Mouse (Mus musculus) CH12F3 (cell line): ENCODE data around the gene Tmem259.

Source experiments
- in situ Hi-C: fragments of 300-500 bp; cut with MboI; formaldehyde crosslinking; loops from 2 replicates; pipeline ENCODE4 v1.14.3; 2020; ENCODE audit warnings: low sequenced_read_pairs

Gene Tmem259

DNA sequence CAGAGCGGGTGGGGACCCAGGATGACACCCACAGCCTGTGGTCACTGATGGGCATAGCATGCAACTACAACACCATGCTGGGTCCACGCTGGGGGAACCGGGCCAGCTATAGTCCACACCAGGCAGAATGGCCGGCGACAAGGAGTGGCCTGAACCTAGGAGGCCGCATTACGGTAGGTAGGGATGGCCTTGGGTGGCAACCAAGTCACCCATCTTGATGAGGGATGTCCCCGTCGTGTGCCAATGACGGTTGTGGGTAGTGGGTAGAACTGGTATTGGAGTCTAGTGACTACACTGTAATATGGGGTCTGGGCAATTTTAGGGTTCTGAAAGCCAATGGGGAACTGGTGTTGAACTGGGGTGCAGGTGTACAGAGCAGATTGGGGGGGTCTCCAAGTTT is 32.8 kb upstream of the Tmem259 start:
- in situ Hi-C loops = no loop called here

DNA sequence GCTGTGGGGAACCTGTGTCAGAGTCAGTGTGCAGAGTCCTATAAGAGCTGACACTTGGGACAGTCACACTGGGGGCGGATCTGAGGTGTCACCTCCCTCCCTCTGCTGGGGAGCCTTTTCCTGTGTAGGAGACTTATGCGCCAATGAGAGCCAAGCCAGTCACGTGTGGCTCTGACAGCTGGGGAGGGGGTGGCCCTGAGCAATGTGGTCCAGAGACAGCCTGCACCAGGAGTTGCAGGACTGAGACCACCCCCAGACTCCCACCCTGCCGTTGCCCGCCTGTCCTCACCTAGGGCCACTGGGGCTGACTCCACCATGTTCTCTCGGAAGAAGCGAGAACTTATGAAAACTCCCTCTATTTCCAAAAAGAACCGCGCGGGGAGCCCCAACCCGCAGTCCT is 32.4 kb upstream of the Tmem259 start, which contains the start of gene Arhgap45:
Gene Arhgap45 (plus strand): TSS at position 143 of the 400 bp plus-strand sequence.
- in situ Hi-C loops = no loop called here

DNA sequence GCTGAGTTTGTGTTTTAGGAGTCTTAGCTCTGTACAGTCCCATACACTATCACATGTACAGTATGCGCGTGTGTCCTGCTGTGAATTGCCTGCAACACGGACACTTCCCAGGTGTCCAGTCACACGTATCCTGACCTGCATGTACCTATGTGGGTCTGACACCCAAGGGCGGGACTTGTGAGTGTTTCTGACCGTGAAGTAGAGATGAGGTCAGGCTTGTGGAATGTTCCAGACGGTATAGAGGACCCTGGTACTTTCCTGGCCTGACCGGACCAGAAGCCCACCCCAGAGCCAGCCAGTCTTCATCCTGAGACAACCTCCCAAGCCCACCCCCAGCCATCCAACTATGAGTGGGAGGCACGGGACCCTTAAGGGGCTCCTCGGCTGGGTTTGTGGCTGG is 31.5 kb upstream of the Tmem259 start:
- in situ Hi-C loops = no loop called here

DNA sequence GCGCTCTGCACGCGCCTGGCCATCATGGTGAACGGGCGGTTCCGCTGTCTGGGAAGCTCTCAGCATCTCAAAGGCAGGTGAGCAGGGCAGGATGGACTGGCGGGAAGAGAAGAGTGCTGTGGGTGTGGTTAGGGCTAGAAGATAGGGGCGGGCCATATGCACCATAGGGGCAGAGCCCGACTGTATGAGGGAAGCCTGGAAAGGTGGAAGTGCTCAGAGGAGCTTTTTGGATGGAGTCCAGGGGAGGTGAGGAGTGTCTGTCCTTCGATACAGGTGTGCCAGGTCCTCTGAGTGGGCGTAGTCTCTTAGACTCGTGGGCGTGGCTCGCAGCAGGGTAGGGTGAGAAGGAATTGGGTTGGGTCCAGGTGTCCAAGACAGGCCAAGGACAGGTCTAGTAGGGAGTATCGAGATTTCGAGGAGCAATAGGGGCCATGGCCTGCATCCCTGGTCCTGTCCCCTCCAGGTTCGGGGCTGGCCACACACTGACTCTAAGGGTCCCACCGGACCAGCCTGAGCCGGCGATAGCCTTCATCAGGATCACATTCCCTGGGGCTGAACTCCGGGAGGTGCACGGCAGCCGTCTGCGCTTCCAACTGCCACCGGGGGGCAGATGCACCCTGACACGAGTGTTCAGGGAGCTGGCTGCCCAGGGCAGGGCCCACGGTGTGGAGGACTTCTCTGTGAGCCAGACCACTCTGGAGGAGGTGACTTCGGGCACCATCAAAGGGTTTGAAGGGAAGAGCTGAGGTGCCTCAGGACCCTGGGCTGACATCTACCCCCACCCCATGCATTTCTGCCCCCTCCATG is 30.6 kb upstream of the Tmem259 start:
- in situ Hi-C loops = no loop called here

DNA sequence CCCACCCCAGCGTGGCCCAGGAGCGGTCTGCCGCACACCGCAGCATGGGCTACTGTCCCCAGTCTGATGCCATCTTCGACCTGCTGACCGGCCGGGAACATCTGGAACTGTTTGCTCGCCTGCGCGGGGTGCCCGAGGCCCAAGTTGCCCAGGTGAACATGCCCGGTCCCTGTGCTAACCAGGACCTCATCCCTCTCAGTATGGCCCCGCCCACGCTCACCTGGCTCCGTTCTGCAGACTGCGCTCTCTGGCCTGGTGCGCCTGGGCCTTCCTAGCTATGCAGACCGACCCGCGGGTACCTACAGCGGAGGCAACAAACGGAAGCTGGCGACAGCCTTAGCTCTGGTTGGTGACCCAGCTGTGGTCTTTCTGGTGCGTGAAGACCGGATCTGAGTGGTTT is 29.5 kb upstream of the Tmem259 start:
- in situ Hi-C loops = no loop called here

DNA sequence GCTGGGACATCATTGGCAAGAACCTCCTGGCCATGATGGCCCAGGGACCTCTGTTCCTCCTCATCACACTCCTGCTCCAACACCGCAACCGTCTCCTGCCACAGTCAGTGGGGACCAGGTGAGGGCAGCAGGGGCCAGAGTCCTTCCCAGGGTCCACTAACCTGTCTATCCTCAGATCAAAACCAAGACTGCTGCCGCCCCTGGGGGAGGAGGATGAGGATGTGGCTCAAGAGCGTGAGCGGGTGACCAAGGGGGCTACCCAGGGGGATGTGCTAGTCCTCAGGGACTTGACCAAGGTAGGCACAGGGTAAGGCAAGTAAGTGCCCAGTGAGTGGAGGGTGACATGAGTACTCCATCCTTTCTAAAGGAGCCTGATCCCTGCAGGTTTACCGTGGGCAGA is 27.6 kb upstream of the Tmem259 start:
- in situ Hi-C loops = no loop called here

DNA sequence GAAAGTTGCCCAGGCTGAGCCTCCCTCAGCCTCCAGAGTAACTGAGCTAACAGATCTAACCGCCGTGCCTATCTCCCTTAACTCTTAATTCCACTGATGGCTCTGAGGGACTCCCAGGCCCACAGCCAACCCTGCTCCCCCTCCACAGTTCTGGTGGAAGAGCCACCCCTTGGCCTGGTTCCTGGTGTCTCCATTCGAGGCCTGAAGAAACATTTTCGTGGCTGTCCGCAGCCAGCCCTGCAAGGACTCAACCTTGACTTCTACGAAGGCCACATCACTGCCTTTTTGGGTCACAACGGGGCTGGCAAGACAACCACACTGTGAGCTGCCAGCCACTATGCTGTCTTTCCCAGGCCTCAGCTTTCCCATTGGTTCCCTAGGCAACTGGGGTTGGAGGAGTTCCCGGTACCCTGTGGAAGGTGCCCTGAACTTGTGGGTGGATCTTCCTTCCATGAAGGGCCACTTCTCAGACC is 20.1 kb upstream of the Tmem259 start:
- in situ Hi-C loops = no loop called here

DNA sequence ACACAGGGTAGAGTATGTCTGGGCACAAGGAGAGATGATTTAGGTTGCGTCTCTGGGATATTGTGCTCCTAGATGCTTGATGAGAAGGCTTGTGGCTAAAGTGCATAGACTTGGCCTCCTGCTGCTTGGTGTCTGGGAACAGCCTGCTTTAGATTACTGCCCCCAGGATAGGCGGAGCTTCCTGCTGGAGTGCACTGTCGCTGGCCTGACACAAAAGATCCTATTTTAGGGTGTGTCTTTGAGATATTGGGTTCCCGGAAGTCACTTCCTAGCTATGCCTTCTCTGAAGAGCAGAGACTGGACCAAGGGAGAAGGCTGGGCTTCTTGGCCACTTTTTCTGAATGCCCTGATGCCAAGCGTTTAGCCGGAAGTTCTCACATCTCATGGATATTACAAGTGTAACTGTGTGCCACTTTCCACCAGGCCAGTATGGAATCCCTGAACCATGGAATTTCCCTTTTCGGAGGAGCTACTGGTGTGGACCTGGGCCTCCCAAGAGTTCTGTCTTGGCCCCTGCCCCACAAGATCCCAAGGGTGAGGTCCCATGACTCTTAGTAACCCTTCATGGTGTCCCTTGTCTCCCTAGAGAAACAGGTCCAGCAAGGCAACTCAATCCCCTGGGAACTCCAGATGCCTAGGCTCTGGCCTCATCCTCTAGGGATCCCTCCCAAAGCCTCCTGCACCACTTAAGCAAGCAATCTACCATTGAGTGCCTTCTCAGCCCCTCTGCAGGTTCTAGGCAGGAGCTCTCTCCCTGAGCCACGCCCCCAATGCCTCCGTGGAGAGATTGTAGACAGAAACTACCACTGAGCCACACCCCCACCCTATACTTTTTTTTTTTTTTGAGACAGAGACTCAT is 19.5 kb upstream of the Tmem259 start:
- in situ Hi-C loops = no loop called here

DNA sequence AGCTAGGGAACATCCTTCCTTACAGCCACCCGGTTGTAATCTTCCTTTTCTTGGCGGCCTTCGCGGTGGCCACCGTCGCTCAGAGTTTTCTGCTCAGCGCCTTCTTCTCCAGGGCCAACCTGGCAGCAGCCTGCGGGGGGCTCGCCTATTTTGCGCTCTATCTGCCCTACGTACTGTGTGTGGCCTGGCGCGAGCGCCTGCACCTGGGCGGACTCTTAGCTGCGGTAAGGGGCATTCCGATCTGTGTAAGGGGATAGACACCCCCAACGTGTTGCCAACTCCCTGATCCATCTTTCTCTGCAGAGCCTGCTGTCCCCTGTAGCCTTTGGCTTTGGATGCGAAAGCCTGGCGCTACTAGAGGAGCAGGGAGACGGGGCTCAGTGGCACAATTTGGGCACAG is 18.7 kb upstream of the Tmem259 start:
- in situ Hi-C loops = no loop called here

DNA sequence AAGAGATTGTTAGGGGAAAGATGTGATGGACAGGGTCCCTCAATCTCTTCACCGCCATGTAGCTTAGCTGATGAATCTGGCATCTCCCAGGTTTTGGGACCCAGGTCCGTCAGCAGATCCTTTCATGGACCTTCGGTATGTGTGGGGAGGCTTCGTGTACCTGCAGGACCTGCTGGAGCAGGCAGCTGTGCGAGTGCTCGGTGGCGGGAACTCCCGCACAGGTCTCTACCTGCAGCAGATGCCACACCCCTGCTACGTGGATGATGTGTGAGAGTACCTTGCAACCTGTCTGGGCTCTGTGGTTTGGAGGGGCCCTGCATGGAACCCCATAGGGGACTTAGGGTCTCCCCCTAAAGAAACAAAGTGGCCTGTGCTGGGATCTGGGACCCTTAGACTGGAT is 17.8 kb upstream of the Tmem259 start:
- in situ Hi-C loops = no loop called here

DNA sequence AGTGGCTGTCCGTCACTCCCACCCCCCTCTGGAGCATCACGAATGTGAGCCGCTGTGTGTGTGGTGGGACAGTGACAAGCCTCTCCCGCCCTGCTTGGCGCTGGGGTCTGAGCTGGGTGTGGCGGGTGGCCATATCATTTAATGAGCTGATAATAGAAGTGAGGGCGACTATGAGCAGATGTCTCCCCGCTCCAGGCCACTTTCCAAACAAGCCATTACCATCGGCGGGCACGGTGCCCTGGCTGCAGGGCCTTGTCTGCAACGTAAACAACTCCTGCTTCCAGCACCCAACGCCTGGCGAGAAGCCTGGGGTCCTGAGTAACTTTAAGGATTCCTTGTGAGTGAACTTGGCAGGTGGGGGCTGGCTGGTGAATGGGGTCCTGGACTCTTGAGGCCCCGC is 13.7 kb upstream of the Tmem259 start:
- in situ Hi-C loops = no loop called here

DNA sequence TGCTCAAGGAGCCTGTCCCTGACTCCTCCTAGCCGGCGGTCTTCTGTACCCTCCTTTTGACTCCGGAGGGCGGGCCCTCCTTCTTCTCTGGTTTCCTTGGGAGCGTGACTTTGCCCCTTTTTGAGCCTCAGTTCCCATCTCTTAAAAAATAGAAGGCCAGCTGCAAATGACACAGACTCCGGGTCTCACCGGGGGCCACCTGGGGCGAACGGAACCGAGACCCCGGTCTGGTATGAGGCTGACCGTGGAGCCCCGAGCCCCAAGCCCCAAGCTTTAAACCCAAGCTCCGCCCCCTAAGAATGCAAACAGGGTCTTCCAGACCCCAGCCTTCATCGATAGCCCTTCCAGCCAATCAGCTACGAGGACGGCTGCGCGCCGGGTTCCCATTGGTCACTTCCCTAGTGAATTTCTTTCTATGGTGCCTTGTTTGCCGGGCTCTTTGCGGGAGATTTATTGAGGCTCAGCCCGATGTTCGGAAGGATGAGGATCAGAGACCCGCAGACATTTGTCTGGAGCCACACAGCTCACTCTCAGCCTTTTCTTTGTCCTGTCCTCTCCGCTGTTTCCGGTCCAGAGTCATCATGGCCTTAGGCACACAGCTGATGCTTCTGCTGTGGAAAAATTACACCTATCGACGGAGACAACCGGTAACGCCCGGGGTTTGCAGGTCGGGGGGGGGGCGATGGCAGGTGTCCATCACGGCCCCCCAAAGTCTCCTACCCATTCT is 13.1 kb upstream of the Tmem259 start:
- in situ Hi-C loops = no loop called here

DNA sequence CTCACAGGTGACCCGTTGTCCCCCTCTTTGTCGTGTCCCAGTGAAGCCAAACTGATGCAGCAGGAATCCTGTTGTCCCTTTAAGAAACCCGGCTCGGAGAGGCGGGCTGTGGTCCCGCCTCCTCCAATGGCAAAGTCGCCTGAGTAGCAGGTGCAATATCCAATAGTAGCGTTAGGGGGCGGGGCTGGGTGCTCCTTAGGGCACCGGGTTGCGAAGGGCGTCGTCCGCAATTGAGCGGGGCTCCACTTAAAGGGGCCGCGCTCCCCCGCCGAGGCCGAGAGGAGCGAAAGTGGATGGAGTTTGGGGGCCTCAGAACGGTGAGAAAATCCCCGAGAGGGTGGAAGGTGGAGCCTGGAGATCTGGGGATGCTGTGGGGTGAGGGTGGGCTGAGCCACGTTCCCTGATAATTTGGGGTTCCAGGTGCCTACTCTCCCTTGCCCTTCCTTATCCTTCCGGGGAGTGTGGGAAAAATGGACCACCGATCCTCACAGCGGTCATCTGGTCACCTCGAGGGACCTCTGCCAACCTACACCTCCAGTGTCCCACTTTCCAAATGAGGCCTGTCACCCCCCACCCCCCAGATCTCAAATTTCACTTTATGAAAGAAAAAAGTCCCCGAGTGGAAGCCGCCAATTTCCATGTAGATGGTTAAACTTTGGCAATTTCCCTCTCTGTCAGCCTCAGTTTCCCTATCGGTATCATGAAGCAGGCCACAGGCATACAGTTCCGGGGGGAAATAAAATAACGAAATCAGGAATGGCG is 12.3 kb upstream of the Tmem259 start, which contains the start of gene Abca7:
Gene Abca7 (plus strand): TSS at position 223 of the 762 bp plus-strand sequence.
- in situ Hi-C loops = no loop called here

DNA sequence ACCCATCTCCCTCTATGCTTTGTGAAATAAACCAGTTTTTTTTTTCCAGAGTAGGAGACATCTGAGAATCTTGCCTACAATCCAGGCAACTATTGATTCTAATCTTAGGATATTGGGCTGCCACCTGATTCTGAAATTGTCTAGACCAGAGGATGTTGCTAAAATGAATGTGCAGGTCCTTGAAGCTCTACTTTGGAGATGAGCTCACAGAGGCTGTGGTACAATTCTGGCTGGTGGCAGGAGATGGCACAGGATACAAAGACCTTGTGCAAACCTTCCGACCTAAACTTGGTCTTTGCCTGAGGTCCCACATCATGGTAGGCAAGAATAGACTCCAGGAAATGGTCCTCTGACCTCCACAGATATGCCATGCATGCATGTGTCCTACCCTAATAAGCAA is 11.5 kb upstream of the Tmem259 start:
- in situ Hi-C loops = no loop called here

DNA sequence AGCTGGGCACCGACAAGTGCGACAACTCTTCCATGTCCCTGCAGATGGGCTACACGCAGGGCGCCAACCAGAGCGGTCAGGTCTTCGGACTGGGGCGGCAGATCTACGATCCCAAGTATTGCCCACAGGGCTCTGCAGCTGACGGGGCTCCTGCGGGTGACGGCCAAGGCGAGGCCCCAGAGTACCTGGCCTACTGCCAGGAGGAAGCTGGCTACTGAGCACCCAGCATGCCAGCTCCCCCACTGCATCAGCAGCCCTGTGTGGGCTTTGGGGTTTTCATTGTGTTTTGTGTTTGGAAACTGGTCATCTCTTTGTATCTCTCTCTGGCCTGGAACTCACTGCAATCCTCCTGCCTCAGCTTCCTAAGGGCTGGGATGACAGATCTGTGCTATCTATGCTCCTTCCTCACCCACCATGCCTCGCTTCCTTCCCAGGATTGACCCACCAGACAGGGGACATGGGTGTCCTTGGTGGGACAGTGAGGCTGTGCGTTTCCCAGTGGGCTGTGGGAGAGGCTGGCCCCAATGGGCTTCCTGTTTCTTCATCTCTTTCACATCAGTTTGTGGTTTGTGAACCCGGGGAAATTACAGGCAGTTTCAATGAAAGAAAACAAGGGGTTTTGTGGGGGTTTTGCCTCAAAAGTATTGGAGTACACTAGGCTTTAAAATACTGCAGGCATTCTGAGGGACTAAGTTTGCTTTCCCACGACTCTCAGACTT is 10.4 kb upstream of the Tmem259 start:
- in situ Hi-C loops = no loop called here

DNA sequence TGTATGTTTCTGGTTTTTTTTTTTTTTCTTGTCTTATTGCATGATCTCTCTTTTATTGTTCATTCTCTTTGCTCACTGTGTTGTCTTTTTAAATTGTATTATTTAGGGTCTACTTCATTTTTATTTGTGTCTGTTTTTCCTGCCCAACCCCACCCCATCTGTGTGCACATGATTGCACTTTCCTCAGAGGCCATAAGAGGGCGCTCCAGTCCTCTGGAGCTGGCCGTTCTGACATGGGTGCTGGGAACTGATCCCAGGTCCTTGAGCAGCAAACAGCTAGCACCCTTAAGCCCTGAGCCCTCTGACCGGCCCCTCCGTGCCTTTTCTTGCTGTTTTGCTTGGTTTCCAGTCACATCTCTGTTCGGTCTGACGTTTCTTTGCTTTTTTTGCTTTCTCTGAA is 7.4 kb upstream of the Tmem259 start:
- in situ Hi-C loops = no loop called here

DNA sequence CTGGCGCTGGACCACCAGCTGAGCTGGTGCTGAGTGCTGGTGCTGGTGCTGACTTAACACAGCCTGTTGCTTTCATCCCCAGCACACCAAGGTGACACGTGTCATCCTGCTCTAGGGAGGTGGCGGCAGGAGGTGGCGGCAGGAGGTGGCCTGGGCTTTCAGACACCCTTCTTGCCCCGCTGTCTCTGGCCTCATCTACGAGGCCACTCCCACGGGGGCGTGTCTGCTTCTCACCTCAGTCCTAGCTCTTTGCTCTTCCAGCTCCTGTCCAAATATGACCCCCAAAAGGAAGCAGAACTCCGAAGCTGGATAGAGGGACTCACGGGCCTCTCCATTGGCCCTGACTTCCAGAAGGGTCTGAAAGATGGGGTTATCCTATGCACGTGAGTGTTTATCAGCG is 7.0 kb upstream of the Tmem259 start:
- in situ Hi-C loops = no loop called here

DNA sequence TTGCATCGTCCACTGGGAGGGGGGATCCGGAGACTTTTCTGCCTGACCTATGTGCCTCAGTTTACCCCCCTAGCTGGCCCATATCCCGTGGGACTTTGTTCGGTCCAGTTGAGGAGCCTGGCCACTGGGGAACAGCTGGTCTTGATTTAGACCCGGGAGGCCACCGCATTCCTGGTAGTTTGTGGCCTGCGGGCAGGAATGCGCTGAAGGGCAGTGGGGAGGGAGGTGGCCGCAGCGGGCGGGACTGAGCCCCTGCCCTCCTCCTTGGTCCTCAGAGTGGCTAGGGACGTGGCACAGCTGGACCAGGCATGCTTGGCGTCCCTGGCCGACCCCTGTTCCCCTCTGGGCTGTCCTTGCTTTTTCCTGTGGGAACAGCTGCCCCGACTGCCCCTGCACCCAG is 5.7 kb upstream of the Tmem259 start:
- in situ Hi-C loops = loop anchor here (10.0 kb wide), 1 partner anchor 155 kb away; the partner anchor contains the start of genes Cbarp and Midn

DNA sequence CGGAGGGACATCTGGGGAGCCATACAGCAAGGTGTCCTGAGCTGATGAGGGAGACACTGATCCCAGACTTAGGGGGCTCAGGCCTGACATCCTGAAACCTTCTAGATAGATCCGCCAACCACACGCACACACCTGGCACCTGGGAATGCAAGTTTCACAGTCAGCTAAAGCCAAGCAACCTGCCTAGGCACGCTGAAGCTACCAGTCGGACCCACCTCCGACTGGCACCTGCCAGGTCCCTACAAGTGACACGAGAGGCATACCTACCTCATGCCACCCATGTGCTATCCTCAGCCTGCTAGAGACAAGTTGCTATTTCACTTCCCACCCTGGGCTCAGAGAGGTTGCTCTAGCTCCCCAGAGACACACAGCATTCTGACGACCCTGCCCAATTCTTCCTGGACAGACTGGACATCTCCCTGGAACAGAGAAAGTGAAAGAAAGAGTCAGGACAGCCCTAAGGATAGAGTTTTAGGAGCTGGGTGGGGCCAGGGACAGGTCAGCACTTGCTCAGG is 5.2 kb upstream of the Tmem259 start:
- in situ Hi-C loops = loop anchor here (10.0 kb wide), 1 partner anchor 155 kb away; the partner anchor contains the start of genes Cbarp and Midn
